9 mouse cellular contexts compared by ENCODE assay signal in genomic region chr17:47450880-47451565, GRCm38 (mm10). TPM values are rescaled to one million over a fixed set of nuclear protein-coding genes. Genes with fewer than 3 reads are reported as not detected.
DNase-seq lines count a peak whose midpoint lies in the region; ATAC-seq and TF ChIP-seq lines count a peak whose summit lies in the region.
"Had no signal": no experiment of that assay in that cellular context is flagged by ENCODE, and none has a peak within 500 bp of the region (broad histone marks: within the 10 kb centered on the region; RNA-seq: fewer than 3 reads in every experiment).

No protein-coding gene starts in this region.

- no peak for TF ChIP-seq EP300 in stomach, postnatal 0 days (optimal IDR thresholded peaks at IDR 0.05)

- H3K36me3 ChIP-seq in intestine, embryonic 16.5 days (ENCODE audit: control insufficient read depth, insufficient read depth, low read length): no peaks in the 10 kb centered on the region
- no peaks in the 10 kb centered on the region for H3K36me3 ChIP-seq in limb, embryonic 10.5 days
- no peaks in the 10 kb centered on the region for H3K36me3 ChIP-seq in stomach, postnatal 0 days (ENCODE audit: control insufficient read depth, insufficient read depth, low read length)
- H3K36me3 ChIP-seq in forebrain, embryonic 14.5 days (ENCODE audit: control insufficient read depth, insufficient read depth, low read length): no peaks in the 10 kb centered on the region
- H3K36me3 ChIP-seq: neural tube, embryonic 12.5 days had no signal

- no peaks in the 10 kb centered on the region for H3K9me3 ChIP-seq in intestine, embryonic 16.5 days (ENCODE audit: control insufficient read depth, low read length)
- no peaks in the 10 kb centered on the region for H3K9me3 ChIP-seq in limb, embryonic 10.5 days (replicated peaks)
- no peaks in the 10 kb centered on the region for H3K9me3 ChIP-seq in stomach, postnatal 0 days (ENCODE audit: control insufficient read depth, low read length)
- H3K9me3 ChIP-seq in forebrain, embryonic 14.5 days (replicated peaks; ENCODE audit: control insufficient read depth, low read length): no peaks in the 10 kb centered on the region
- H3K9me3 ChIP-seq: neural tube, embryonic 12.5 days had no signal

- no peak for ATAC-seq in intestine, embryonic 16.5 days
- peak; percentile 85 for ATAC-seq in stomach, postnatal 0 days (ENCODE audit: low FRiP score, low TSS enrichment)
- no peak for ATAC-seq in forebrain, embryonic 14.5 days

- TF ChIP-seq CTCF in stomach, postnatal 0 days (IDR thresholded peaks at IDR 0.05; ENCODE audit: low read depth): no peak

- H3K4me1 ChIP-seq in intestine, embryonic 16.5 days (ENCODE audit: control insufficient read depth, insufficient read depth, low read length): peaks cover 66% of the 10 kb centered on the region
- peaks cover 50% of the 10 kb centered on the region for H3K4me1 ChIP-seq in limb, embryonic 10.5 days
- H3K4me1 ChIP-seq in stomach, postnatal 0 days (replicated peaks; ENCODE audit: control insufficient read depth, insufficient read depth): peaks cover 14% of the 10 kb centered on the region
- no peaks in the 10 kb centered on the region for H3K4me1 ChIP-seq in forebrain, embryonic 14.5 days (ENCODE audit: control insufficient read depth, insufficient read depth, low read length)

- H3K4me3 ChIP-seq in intestine, embryonic 16.5 days (ENCODE audit: low read length): no peak overlapping the region
- H3K4me3 ChIP-seq in limb, embryonic 10.5 days: no peak overlapping the region
- no peak overlapping the region for H3K4me3 ChIP-seq in stomach, postnatal 0 days (ENCODE audit: low read depth, low read length)
- H3K4me3 ChIP-seq in forebrain, embryonic 14.5 days (ENCODE audit: low read depth, low read length): no peak overlapping the region
- H3K4me3 ChIP-seq: neural tube, embryonic 12.5 days had no signal

- H3K27me3 ChIP-seq in intestine, embryonic 16.5 days (replicated peaks; ENCODE audit: control insufficient read depth, insufficient read depth, low read length): no peaks in the 10 kb centered on the region
- peaks cover 3% of the 10 kb centered on the region; the same call in 1 of the 2 replicates for H3K27me3 ChIP-seq in limb, embryonic 10.5 days (ENCODE audit: low read depth, poor library complexity, severe bottlenecking)
- no peaks in the 10 kb centered on the region for H3K27me3 ChIP-seq in stomach, postnatal 0 days (ENCODE audit: control insufficient read depth, insufficient read depth, low read length)
- no peaks in the 10 kb centered on the region for H3K27me3 ChIP-seq in forebrain, embryonic 14.5 days (replicated peaks; ENCODE audit: control insufficient read depth, insufficient read depth, low read length)
- H3K27me3 ChIP-seq: neural tube, embryonic 12.5 days had no signal

- 0 out of 2 replicates have a peak overlapping the region, but pooled peaks have one; percentile 3 for H3K9ac ChIP-seq in intestine, embryonic 16.5 days (ENCODE audit: low read depth, low read length)
- 0 out of 2 replicates have a peak overlapping the region, but pooled peaks have one; percentile 36 for H3K9ac ChIP-seq in stomach, postnatal 0 days (ENCODE audit: low read length)
- no peak overlapping the region for H3K9ac ChIP-seq in forebrain, embryonic 14.5 days (ENCODE audit: low read length)
- H3K9ac ChIP-seq: neural tube, embryonic 12.5 days had no signal

- no peak overlapping the region for H3K4me2 ChIP-seq in intestine, embryonic 16.5 days (ENCODE audit: low read depth, low read length)
- H3K4me2 ChIP-seq in stomach, postnatal 0 days (replicated peaks; ENCODE audit: low read depth): no peak overlapping the region
- no peak overlapping the region for H3K4me2 ChIP-seq in forebrain, embryonic 14.5 days (ENCODE audit: low read length)
- H3K4me2 ChIP-seq: neural tube, embryonic 12.5 days had no signal

- 60% methylated on average over 12 of the region's 12 CpGs for WGBS in intestine, embryonic 16.5 days
- 76% methylated on average over 12 of the region's 12 CpGs for WGBS in limb, embryonic 10.5 days
- 42% methylated on average over 12 of the region's 12 CpGs for WGBS in stomach, postnatal 0 days
- WGBS in forebrain, embryonic 14.5 days: 74% methylated on average over 12 of the region's 12 CpGs

- peak; percentile 89 for DNase-seq in urinary bladder, postnatal 14 days (ENCODE audit: low spot score)
- DNase-seq in urinary bladder, postnatal 10 days (ENCODE audit: low spot score): no peak
- DNase-seq in limb, embryonic 10.5 days (ENCODE audit: low spot score): no peak
- peak; percentile 88 for DNase-seq in stomach, postnatal 0 days (ENCODE audit: low spot score)
- no peak for DNase-seq in frontal cortex, postnatal 10 days (ENCODE audit: low spot score in 2 of 2)
- no peak for DNase-seq in forebrain, embryonic 14.5 days (ENCODE audit: low spot score)
- DNase-seq in thymus, postnatal 10 days (ENCODE audit: low spot score in 2 of 2): no peak

- H3K27ac ChIP-seq in intestine, embryonic 16.5 days (ENCODE audit: low read length): peak overlapping the region; percentile 29; the same call in 1 of the 2 replicates
- H3K27ac ChIP-seq in limb, embryonic 10.5 days: peak overlapping the region; percentile 9; the same call in 1 of the 2 replicates
- peak overlapping the region; percentile 87 for H3K27ac ChIP-seq in stomach, postnatal 0 days (replicated peaks)
- no peak overlapping the region for H3K27ac ChIP-seq in forebrain, embryonic 14.5 days (ENCODE audit: low read depth, low read length)
- H3K27ac ChIP-seq: neural tube, embryonic 12.5 days had no signal

RNA-seq across cellular contexts. Expression of gene 1700001C19Rik, which starts 13.8 kb away (rescaled TPM):
- polyA plus RNA-seq in intestine, embryonic 16.5 days (2015; fragmentation: Nextera tagmentation; extraction: Ambion mirVana): 0.17 and 0.45 TPM in 2 replicates
- polyA plus RNA-seq in limb, embryonic 10.5 days (2016; fragmentation: Nextera tagmentation; extraction: Ambion mirVana): 0.24 and 0.31 TPM in 2 replicates
- 0.24 and 0.45 TPM in 2 replicates for polyA plus RNA-seq in stomach, postnatal 0 days (2015; fragmentation: Nextera tagmentation; extraction: Ambion mirVana)
- polyA plus RNA-seq in forebrain, embryonic 14.5 days (2014; fragmentation: Nextera tagmentation; extraction: Ambion mirVana): 0.61 and 0.69 TPM in 2 replicates

RNA-seq across cellular contexts. Expression of gene AI661453, which starts 14.6 kb away (rescaled TPM):
- 3.7 and 4.6 TPM in 2 replicates for polyA plus RNA-seq in intestine, embryonic 16.5 days (2015; fragmentation: Nextera tagmentation; extraction: Ambion mirVana)
- 0.23 and 0.33 TPM in 2 replicates for polyA plus RNA-seq in limb, embryonic 10.5 days (2016; fragmentation: Nextera tagmentation; extraction: Ambion mirVana)
- 8.9 and 10.9 TPM in 2 replicates for polyA plus RNA-seq in stomach, postnatal 0 days (2015; fragmentation: Nextera tagmentation; extraction: Ambion mirVana)
- polyA plus RNA-seq in forebrain, embryonic 14.5 days (2014; fragmentation: Nextera tagmentation; extraction: Ambion mirVana): 0.18 TPM in 1 of 2 replicates, not detected in the other

RNA-seq across cellular contexts. Expression of gene Guca1a, which starts 50.6 kb away (rescaled TPM):
- polyA plus RNA-seq in intestine, embryonic 16.5 days (2015; fragmentation: Nextera tagmentation; extraction: Ambion mirVana): 2.3 and 2.4 TPM in 2 replicates
- polyA plus RNA-seq in limb, embryonic 10.5 days (2016; fragmentation: Nextera tagmentation; extraction: Ambion mirVana): 0.29 and 0.34 TPM in 2 replicates
- polyA plus RNA-seq in stomach, postnatal 0 days (2015; fragmentation: Nextera tagmentation; extraction: Ambion mirVana): 5.4 and 6.7 TPM in 2 replicates
- polyA plus RNA-seq in forebrain, embryonic 14.5 days (2014; fragmentation: Nextera tagmentation; extraction: Ambion mirVana): 0.47 and 0.69 TPM in 2 replicates

RNA-seq across cellular contexts. Expression of gene Taf8, which starts 51.1 kb away (rescaled TPM):
- polyA plus RNA-seq in intestine, embryonic 16.5 days (2015; fragmentation: Nextera tagmentation; extraction: Ambion mirVana): 19.1 and 20.4 TPM in 2 replicates
- 32.1 and 36.8 TPM in 2 replicates for polyA plus RNA-seq in limb, embryonic 10.5 days (2016; fragmentation: Nextera tagmentation; extraction: Ambion mirVana)
- polyA plus RNA-seq in stomach, postnatal 0 days (2015; fragmentation: Nextera tagmentation; extraction: Ambion mirVana): 11.0 and 11.1 TPM in 2 replicates
- polyA plus RNA-seq in forebrain, embryonic 14.5 days (2014; fragmentation: Nextera tagmentation; extraction: Ambion mirVana): 24.0 and 25.9 TPM in 2 replicates

RNA-seq across cellular contexts. Expression of gene Ccnd3, which starts 53.8 kb away (rescaled TPM):
- polyA plus RNA-seq in intestine, embryonic 16.5 days (2015; fragmentation: Nextera tagmentation; extraction: Ambion mirVana): 371 and 393 TPM in 2 replicates
- 405 and 413 TPM in 2 replicates for polyA plus RNA-seq in limb, embryonic 10.5 days (2016; fragmentation: Nextera tagmentation; extraction: Ambion mirVana)
- polyA plus RNA-seq in stomach, postnatal 0 days (2015; fragmentation: Nextera tagmentation; extraction: Ambion mirVana): 219 and 242 TPM in 2 replicates
- polyA plus RNA-seq in forebrain, embryonic 14.5 days (2014; fragmentation: Nextera tagmentation; extraction: Ambion mirVana): 60.6 and 67.2 TPM in 2 replicates

Comparison
In these comparisons a context has a peak if more than half of its experiments do, and no peak if none do; other contexts are left out.
1. DNase-seq: peak in urinary bladder, postnatal 14 days (single experiment) and stomach, postnatal 0 days (single experiment); none in urinary bladder, postnatal 10 days (single experiment), limb, embryonic 10.5 days (single experiment), frontal cortex, postnatal 10 days (0 of 2), forebrain, embryonic 14.5 days (single experiment) and thymus, postnatal 10 days (0 of 2).